Mouse (Mus musculus): ENCODE measurements around the gene Eif6. TPM values are rescaled to one million over a fixed set of nuclear protein-coding genes. Genes with fewer than 3 reads are reported as not detected.
"Not testable (repeated sequence)": the region's sequence is repeated elsewhere in the genome, so short reads cannot be mapped to it uniquely, and the experiment has no call there.

Eif6 gene
- polyA plus RNA-seq, 1 experiment from 2014 or later = 148 TPM

DNA sequence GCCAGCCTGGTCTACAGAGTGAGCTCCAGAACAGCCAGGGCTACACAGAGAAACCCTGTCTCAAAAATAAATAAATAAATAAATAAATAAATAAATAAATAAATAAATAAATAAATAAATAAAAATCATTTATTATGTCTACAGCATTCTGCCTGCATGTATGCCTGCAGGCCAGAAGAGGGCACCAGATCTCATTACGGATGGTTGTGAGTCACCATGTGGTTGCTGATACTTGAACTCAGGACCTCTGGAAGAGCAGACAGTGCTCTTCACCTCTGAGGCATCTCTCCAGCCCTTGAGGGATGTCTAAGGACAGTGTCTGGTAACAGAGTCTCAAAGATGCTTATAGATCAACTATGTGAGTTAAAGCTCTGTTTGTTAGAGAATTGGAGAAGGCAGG, 5.4 kb upstream of the Eif6 start:
- not testable (repeated sequence) for H3K4me2 ChIP-seq (ENCODE audit: low read length); H3K36me3 ChIP-seq (ENCODE audit: control insufficient read depth, insufficient read depth); H3K4me3 ChIP-seq (replicated peaks; ENCODE audit: low read length); H3K9ac ChIP-seq (replicated peaks; ENCODE audit: low read depth, low read length); H3K9me3 ChIP-seq (ENCODE audit: control insufficient read depth, low read length); ATAC-seq; H3K27me3 ChIP-seq (replicated peaks; ENCODE audit: control insufficient read depth, insufficient read depth, low read length); H3K27ac ChIP-seq (ENCODE audit: low read length)
- H3K4me1 ChIP-seq (replicated peaks; ENCODE audit: control insufficient read depth, insufficient read depth, low read length) = peaks cover 11% of the 10 kb centered on the region
- 73% methylated on average over 1 of the region's 1 CpGs for WGBS

DNA sequence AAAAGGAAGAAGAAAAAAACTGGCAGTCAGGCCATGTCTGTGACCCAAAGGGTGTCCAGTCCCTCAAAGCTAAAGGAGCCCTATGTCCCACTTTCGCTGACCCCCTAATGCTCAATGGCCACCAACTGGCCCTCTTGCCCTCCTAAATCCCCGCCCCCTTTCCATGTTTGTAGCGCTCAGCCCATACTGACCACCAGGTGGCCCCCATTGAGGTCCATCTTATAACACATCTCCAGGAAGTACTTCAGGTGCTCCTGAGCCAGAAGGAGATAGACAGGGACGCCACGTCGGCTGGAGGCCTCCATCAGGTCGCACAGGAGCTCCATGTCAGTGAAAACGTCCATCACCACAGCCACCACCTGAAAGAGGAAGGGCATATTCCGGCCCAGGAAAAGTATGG, 4.6 kb upstream of the Eif6 start:
- Histone ChIP-seq H3K27ac (ENCODE audit: low read length) (no peak overlapping the region), H3K4me1 (replicated peaks; ENCODE audit: control insufficient read depth, insufficient read depth, low read length) (peaks cover 13% of the 10 kb centered on the region), H3K4me2 (ENCODE audit: low read length) (no peak overlapping the region), H3K27me3 (replicated peaks; ENCODE audit: control insufficient read depth, insufficient read depth, low read length) (no peaks in the 10 kb centered on the region), H3K4me3 (replicated peaks; ENCODE audit: low read length) (no peak overlapping the region), H3K9ac (replicated peaks; ENCODE audit: low read depth, low read length) (no peak overlapping the region), H3K36me3 (ENCODE audit: control insufficient read depth, insufficient read depth) (no peaks in the 10 kb centered on the region), H3K9me3 (ENCODE audit: control insufficient read depth, low read length) (no peaks in the 10 kb centered on the region)
- ATAC-seq = no peak
- 58% methylated on average over 9 of the region's 9 CpGs for WGBS

DNA sequence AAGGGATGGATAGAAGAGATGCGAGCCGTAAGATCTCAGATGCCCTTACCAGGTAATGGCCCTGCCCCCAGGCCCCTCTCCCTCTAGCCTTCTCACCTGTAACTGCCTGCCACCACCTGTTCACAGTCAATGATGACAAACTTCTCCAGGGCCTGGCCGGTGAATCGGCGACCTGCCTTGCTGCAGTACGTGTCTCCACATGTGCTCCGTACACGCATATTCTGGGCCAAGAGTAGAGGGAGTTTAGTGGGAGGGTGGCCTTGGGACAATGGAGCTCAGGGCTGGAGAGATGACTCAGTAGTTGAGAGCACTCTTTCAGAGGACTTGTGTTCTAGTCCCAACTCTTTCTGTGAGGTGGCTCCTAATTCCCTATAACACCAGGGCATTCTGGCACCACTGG, 4.1 kb upstream of the Eif6 start:
- Histone ChIP-seq H3K27ac (ENCODE audit: low read length) (no peak overlapping the region), H3K4me3 (replicated peaks; ENCODE audit: low read length) (no peak overlapping the region), H3K4me1 (replicated peaks; ENCODE audit: control insufficient read depth, insufficient read depth, low read length) (peaks cover 15% of the 10 kb centered on the region), H3K27me3 (replicated peaks; ENCODE audit: control insufficient read depth, insufficient read depth, low read length) (no peaks in the 10 kb centered on the region), H3K36me3 (ENCODE audit: control insufficient read depth, insufficient read depth) (no peaks in the 10 kb centered on the region), H3K4me2 (ENCODE audit: low read length) (no peak overlapping the region), H3K9ac (replicated peaks; ENCODE audit: low read depth, low read length) (no peak overlapping the region), H3K9me3 (ENCODE audit: control insufficient read depth, low read length) (no peaks in the 10 kb centered on the region)
- ATAC-seq = no peak
- 93% methylated on average over 8 of the region's 8 CpGs for WGBS

DNA sequence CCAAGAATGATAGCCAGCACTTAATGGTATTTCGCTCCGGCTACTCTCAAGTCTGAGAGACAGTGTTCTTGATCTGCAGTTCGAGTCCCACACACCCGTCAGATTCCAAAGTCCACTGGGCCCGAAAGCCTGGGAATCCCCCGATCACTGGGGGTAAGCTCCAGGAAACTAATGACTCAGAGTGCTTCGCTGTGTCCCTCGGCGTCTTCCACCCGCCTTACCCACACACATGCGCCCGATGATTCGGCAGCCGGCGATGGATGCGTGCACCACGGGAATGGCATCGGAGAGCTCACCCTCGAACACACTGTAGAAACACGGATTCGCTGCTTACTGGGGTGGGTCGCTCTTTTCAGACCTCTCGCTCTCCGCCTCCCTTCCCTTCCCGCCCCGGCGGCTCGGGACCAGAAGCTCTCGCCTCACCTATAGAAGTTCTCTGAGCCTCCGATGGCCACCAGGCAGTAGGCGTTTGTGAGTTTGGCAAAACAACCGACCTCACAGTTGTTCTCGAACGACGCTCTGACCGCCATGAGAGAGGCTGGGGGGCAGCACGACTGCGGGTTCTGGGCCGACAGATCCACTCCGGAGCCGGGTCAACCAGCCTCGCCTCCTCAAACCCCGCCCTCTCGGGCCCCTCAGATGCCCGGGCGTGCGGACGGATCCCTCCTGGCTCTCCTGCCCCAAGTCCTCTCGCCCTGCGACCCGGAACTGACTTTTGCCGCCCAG, 658 bp downstream of the Eif6 start:
- WGBS = 3% methylated on average over 52 of the region's 52 CpGs
- H3K4me2 ChIP-seq (ENCODE audit: low read length) = peak overlapping the region; percentile 89
- no peaks in the 10 kb centered on the region for H3K27me3 ChIP-seq (replicated peaks; ENCODE audit: control insufficient read depth, insufficient read depth, low read length)
- H3K9me3 ChIP-seq (ENCODE audit: control insufficient read depth, low read length) = no peaks in the 10 kb centered on the region
- H3K9ac ChIP-seq (replicated peaks; ENCODE audit: low read depth, low read length) = peak overlapping the region; percentile 70
- peaks cover 4% of the 10 kb centered on the region; the same call in 1 of the 2 replicates for H3K36me3 ChIP-seq (ENCODE audit: control insufficient read depth, insufficient read depth)
- H3K4me1 ChIP-seq (replicated peaks; ENCODE audit: control insufficient read depth, insufficient read depth, low read length) = peaks cover 23% of the 10 kb centered on the region
- peak overlapping the region; percentile 83; the same call in 1 of the 2 replicates for H3K27ac ChIP-seq (ENCODE audit: low read length)
- H3K4me3 ChIP-seq (replicated peaks; ENCODE audit: low read length) = peak overlapping the region; percentile 92
- peak; percentile 11 for ATAC-seq

DNA sequence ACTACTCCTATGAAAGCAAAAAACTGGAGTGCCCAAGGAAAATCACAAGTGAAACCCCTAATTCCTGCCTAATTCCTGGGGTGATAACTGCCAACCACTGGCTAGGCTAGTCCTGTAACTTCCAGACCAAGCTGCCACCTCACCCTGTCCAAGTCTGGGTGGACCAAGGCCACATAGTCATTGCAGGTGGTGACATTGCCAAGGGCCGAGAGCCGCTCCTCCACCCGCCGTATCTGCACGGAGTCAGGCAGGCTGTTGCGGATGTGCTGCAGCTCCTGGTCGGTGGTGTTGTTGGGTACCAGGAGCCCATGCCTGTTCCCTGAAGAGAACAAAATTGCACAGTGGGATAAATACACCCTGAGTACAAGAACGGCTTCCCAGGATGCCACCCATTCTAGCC, 3.0 kb downstream of the Eif6 start:
- Histone ChIP-seq H3K27ac (ENCODE audit: low read length) (no peak overlapping the region), H3K27me3 (replicated peaks; ENCODE audit: control insufficient read depth, insufficient read depth, low read length) (no peaks in the 10 kb centered on the region), H3K9me3 (ENCODE audit: control insufficient read depth, low read length) (no peaks in the 10 kb centered on the region), H3K36me3 (ENCODE audit: control insufficient read depth, insufficient read depth) (peaks cover 4% of the 10 kb centered on the region; the same call in 1 of the 2 replicates), H3K4me3 (replicated peaks; ENCODE audit: low read length) (no peak overlapping the region), H3K4me1 (replicated peaks; ENCODE audit: control insufficient read depth, insufficient read depth, low read length) (peaks cover 30% of the 10 kb centered on the region), H3K9ac (replicated peaks; ENCODE audit: low read depth, low read length) (no peak overlapping the region), H3K4me2 (ENCODE audit: low read length) (no peak overlapping the region)
- 94% methylated on average over 8 of the region's 8 CpGs for WGBS
- ATAC-seq = no peak

DNA sequence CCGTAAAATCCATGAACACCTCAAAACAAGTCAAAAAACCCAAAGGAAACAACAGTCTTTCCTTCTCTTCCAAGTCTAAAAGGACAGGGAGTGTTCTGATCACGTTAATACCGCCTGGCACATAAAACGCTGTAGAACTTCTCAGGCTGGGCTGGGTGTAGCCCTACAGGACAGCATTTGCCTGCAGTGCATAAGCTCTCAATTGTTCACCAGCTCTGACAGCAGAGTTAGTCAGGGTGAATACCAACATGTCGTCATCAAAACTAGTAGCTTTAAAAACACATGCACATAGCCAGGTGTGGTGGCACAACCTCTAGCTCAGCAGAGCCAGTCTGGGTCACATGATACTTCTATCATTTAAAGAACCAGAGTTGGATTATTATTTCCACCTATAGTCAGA, 5.9 kb downstream of the Eif6 start:
- Histone ChIP-seq H3K27ac (ENCODE audit: low read length) (no peak overlapping the region), H3K27me3 (replicated peaks; ENCODE audit: control insufficient read depth, insufficient read depth, low read length) (no peaks in the 10 kb centered on the region), H3K4me3 (replicated peaks; ENCODE audit: low read length) (no peak overlapping the region), H3K36me3 (ENCODE audit: control insufficient read depth, insufficient read depth) (peaks cover 4% of the 10 kb centered on the region; the same call in 1 of the 2 replicates), H3K4me1 (replicated peaks; ENCODE audit: control insufficient read depth, insufficient read depth, low read length) (peaks cover 26% of the 10 kb centered on the region), H3K9me3 (ENCODE audit: control insufficient read depth, low read length) (no peaks in the 10 kb centered on the region), H3K9ac (replicated peaks; ENCODE audit: low read depth, low read length) (no peak overlapping the region), H3K4me2 (ENCODE audit: low read length) (no peak overlapping the region)
- ATAC-seq = no peak
- WGBS = 91% methylated on average over 5 of the region's 5 CpGs

DNA sequence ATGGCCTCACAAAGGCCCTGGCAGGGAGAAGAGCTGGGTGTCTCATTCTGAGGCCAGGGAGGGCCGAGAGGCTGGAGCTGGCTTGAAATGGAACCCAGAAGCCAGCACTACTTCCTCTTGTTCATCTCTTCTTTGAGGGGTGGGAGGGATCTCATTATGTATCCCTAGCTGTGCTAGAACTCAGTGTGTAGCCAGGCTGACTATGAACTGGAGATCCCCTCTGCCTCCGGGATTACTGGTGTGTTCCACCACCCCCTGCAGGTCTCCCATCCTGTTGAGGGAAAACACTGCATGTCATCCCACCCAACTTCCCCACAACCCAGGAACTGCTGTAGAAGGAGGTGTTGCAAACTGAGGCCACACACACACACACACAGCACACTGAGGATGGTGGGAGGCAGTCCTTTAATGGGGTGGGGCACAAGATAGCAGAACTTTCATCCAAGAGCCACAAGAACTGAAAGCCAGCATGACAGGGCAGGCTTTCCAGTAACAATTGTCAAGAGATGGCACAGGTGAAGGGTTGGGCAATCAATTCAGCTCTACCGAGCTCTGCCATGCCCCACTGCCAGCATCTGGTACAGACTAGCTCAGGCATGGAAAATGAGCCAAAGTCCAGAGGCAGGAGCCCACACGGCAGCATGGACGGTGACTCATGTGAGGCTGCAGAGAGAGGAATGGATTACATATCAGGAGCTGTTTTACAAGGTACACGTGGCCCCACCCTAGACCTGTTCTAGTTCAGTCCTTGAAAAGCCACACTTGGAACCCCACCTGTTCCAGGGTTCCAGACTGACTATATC, 7.1 kb downstream of the Eif6 start:
- no peaks in the 10 kb centered on the region for H3K27me3 ChIP-seq (replicated peaks; ENCODE audit: control insufficient read depth, insufficient read depth, low read length)
- peaks cover 19% of the 10 kb centered on the region for H3K4me1 ChIP-seq (replicated peaks; ENCODE audit: control insufficient read depth, insufficient read depth, low read length)
- no peak; the same call in 1 of the 2 replicates for ATAC-seq
- peak overlapping the region; percentile 85 for H3K9ac ChIP-seq (replicated peaks; ENCODE audit: low read depth, low read length)
- WGBS = 64% methylated on average over 6 of the region's 6 CpGs
- H3K4me2 ChIP-seq (ENCODE audit: low read length) = peak overlapping the region; percentile 92
- peak overlapping the region; percentile 80 for H3K27ac ChIP-seq (ENCODE audit: low read length)
- no peaks in the 10 kb centered on the region for H3K9me3 ChIP-seq (ENCODE audit: control insufficient read depth, low read length)
- H3K4me3 ChIP-seq (replicated peaks; ENCODE audit: low read length) = peak overlapping the region; percentile 65
- peaks cover 4% of the 10 kb centered on the region; the same call in 1 of the 2 replicates for H3K36me3 ChIP-seq (ENCODE audit: control insufficient read depth, insufficient read depth)

DNA sequence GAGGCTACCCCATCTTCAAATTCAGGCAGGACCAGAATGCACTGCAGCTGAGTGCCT, 7.5 kb downstream of the Eif6 start, which contains the start of gene BC029722:
TSS of gene BC029722 (minus strand) at position 35 of the 57 bp plus-strand sequence.
- ATAC-seq = no peak
- Histone ChIP-seq H3K4me3 (replicated peaks; ENCODE audit: low read length) (peak within 1 kb of the TSS; percentile 65), H3K9ac (replicated peaks; ENCODE audit: low read depth, low read length) (peak within 1 kb of the TSS; percentile 85), H3K36me3 (ENCODE audit: control insufficient read depth, insufficient read depth) (peaks cover 4% of the 10 kb centered on the region; the same call in 1 of the 2 replicates), H3K27me3 (replicated peaks; ENCODE audit: control insufficient read depth, insufficient read depth, low read length) (no peaks in the 10 kb centered on the region), H3K27ac (ENCODE audit: low read length) (peak within 1 kb of the TSS; percentile 80), H3K4me2 (ENCODE audit: low read length) (peak within 1 kb of the TSS; percentile 92), H3K9me3 (ENCODE audit: control insufficient read depth, low read length) (no peaks in the 10 kb centered on the region), H3K4me1 (replicated peaks; ENCODE audit: control insufficient read depth, insufficient read depth, low read length) (peaks cover 19% of the 10 kb centered on the region)

DNA sequence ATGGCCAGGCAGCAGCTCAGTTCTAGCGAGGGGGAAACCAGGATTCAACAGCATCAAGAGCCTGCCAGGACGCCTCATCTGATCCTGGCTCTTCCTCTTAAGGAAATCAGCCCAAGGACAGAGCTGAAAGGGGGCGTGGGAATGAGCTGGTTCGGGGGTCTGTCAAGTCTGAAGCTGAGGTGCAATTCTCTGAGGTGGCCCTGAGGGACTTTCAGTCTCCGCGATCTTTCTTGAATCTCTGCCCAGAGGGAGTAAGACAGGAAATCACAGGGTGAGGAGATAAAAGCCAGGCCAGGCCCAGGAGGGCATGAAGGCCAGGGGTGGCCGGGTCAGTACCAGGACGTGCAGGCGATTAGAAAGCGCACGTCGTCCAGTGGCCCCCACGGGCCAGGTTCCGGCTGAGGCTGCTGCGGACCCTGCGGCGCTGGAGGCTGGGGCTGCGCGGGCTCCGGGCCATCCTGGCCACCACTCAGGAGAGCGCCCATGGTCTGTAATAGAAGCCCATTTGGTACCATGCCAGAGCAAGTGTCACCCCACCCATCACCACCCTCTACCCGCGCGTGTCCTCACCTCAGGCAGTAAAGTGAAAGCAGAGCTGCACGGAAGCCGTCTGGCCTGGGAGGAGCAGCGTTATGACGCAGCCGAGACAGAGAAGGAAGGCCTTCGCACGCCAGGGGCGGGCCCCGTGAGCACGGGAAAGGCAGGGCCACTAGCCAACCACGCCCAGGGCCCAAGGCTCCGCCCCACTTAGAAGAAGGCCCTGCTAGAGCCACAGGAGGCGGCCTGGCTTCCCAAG, 7.9 kb downstream of the Eif6 start:
- Histone ChIP-seq H3K36me3 (ENCODE audit: control insufficient read depth, insufficient read depth) (peaks cover 4% of the 10 kb centered on the region; the same call in 1 of the 2 replicates), H3K27ac (ENCODE audit: low read length) (peak overlapping the region; percentile 80), H3K4me3 (replicated peaks; ENCODE audit: low read length) (peak overlapping the region; percentile 65), H3K9me3 (ENCODE audit: control insufficient read depth, low read length) (no peaks in the 10 kb centered on the region), H3K4me1 (replicated peaks; ENCODE audit: control insufficient read depth, insufficient read depth, low read length) (peaks cover 19% of the 10 kb centered on the region), H3K27me3 (replicated peaks; ENCODE audit: control insufficient read depth, insufficient read depth, low read length) (no peaks in the 10 kb centered on the region), H3K9ac (replicated peaks; ENCODE audit: low read depth, low read length) (peak overlapping the region; percentile 85), H3K4me2 (ENCODE audit: low read length) (peak overlapping the region; percentile 92)
- WGBS = 2% methylated on average over 37 of the region's 37 CpGs
- peak; percentile 96 for ATAC-seq
